In genomic region chr7:27324928-27325327, GRCm38 (mm10) we compare ENCODE assay signal across 19 mouse cellular contexts. TPM values are rescaled to one million over a fixed set of nuclear protein-coding genes. Genes with fewer than 3 reads are reported as not detected.
A peak's percentile ranks its signal among the peaks of the same experiment; 100 is the strongest.
DNase-seq lines count a peak whose midpoint lies in the region; ATAC-seq and TF ChIP-seq lines count a peak whose summit lies in the region.
"Had no signal": no experiment of that assay in that cellular context is flagged by ENCODE, and none has a peak within 500 bp of the region (broad histone marks: within the 10 kb centered on the region; RNA-seq: fewer than 3 reads in every experiment).

No protein-coding gene starts in this region.

- no peak overlapping the region for H3K27ac ChIP-seq in heart, embryonic 12.5 days (ENCODE audit: poor library complexity, severe bottlenecking)
- no peak overlapping the region for H3K27ac ChIP-seq in lung, embryonic 14.5 days (ENCODE audit: low read depth)
- H3K27ac ChIP-seq in ES-E14 (ENCODE audit: insufficient read depth, low read depth, low read length, poor library complexity, severe bottlenecking) = no peak overlapping the region
- H3K27ac ChIP-seq: embryonic facial prominence, embryonic 13.5 days; layer of hippocampus, adult 2 months; macrophage; midbrain, embryonic 12.5 days had no signal

- H3K27me3 ChIP-seq in heart, embryonic 12.5 days (replicated peaks) = peaks cover 88% of the 10 kb centered on the region
- H3K27me3 ChIP-seq in lung, embryonic 14.5 days (ENCODE audit: insufficient read depth, low read length) = peaks cover 32% of the 10 kb centered on the region
- H3K27me3 ChIP-seq in E14TG2a.4 (ENCODE audit: insufficient read depth, low read length) = no peaks in the 10 kb centered on the region

- H3K4me3 ChIP-seq in heart, embryonic 12.5 days = no peak overlapping the region
- no peak overlapping the region; the same call in 1 of the 2 replicates for H3K4me3 ChIP-seq in lung, embryonic 14.5 days (ENCODE audit: low read depth, low read length)
- H3K4me3 ChIP-seq in E14TG2a.4 (replicated peaks; ENCODE audit: low read length) = peak overlapping the region; percentile 85
- H3K4me3 ChIP-seq in ES-E14 (ENCODE audit: insufficient read depth in 1 of 2, low read depth in 1 of 2, low read length in 2 of 2, poor library complexity in 1 of 2, severe bottlenecking in 1 of 2) = peak overlapping the region; percentile 58 to 65; a peak in 3 of 4 replicates

- ATAC-seq in heart, embryonic 12.5 days (ENCODE audit: insufficient number of reproducible peaks, low FRiP score) = no peak
- ATAC-seq in lung, embryonic 14.5 days (ENCODE audit: insufficient read depth) = no peak
- ATAC-seq: activated CD4-positive, CD25-positive, alpha-beta regulatory T cell, adult 4 months had no signal

- peaks cover 22% of the 10 kb centered on the region for H3K4me1 ChIP-seq in heart, embryonic 12.5 days (replicated peaks)
- peaks cover 17% of the 10 kb centered on the region; the same call in 1 of the 2 replicates for H3K4me1 ChIP-seq in lung, embryonic 14.5 days (ENCODE audit: insufficient read depth)
- H3K4me1 ChIP-seq in E14TG2a.4 (replicated peaks; ENCODE audit: low read depth, low read length) (peaks cover 95% of the 10 kb centered on the region), ES-E14 (ENCODE audit: control insufficient read depth in 2 of 2, insufficient read depth in 2 of 2, low read length in 2 of 2, poor library complexity in 1 of 2) (peaks cover 13 to 34% of the 10 kb centered on the region in 2 experiments)

- H3K9me3 ChIP-seq in heart, embryonic 12.5 days (replicated peaks) = no peaks in the 10 kb centered on the region
- no peaks in the 10 kb centered on the region for H3K9me3 ChIP-seq in lung, embryonic 14.5 days (ENCODE audit: low read depth, low read length)
- no peaks in the 10 kb centered on the region for H3K9me3 ChIP-seq in E14TG2a.4 (ENCODE audit: low read length)
- no peaks in the 10 kb centered on the region for H3K9me3 ChIP-seq in ES-E14 (ENCODE audit: control insufficient read depth, insufficient read depth, low read depth, low read length)
- H3K9me3 ChIP-seq: embryonic facial prominence, embryonic 13.5 days; midbrain, embryonic 12.5 days had no signal

- no peak overlapping the region for H3K9ac ChIP-seq in heart, embryonic 12.5 days
- no peak overlapping the region for H3K9ac ChIP-seq in lung, embryonic 14.5 days
- peak overlapping the region; percentile 23; the same call in 1 of the 2 replicates for H3K9ac ChIP-seq in ES-E14 (ENCODE audit: insufficient read depth, low read depth, low read length, poor library complexity, severe bottlenecking)
- H3K9ac ChIP-seq: midbrain, embryonic 12.5 days had no signal

- in situ Hi-C loops in ES-E14 (cut with MboI; ENCODE audit: low sequenced_read_pairs in 2 of 2, unreplicated experiment in 2 of 2) = no loop called here

- DNase-seq in heart, adult 9 months (ENCODE audit: low spot score in 2 of 2) = no peak
- no peak for DNase-seq in lung, embryonic 14.5 days
- no peak for DNase-seq in lung, postnatal 14 days
- DNase-seq in ES-E14 (ENCODE audit: low read depth, low spot score) = no peak
- no peak for DNase-seq in ovary, postnatal 10 days (ENCODE audit: low spot score)
- DNase-seq: layer of hippocampus, postnatal 36 days; lung, adult 18-20 months; right cerebral cortex, adult 18-20 months had no signal

- H3K4me2 ChIP-seq in heart, embryonic 12.5 days = 0 out of 2 replicates have a peak overlapping the region, but pooled peaks have one; percentile 54
- H3K4me2 ChIP-seq in lung, embryonic 14.5 days = peak overlapping the region; percentile 57

- 60% methylated on average over 18 of the region's 20 CpGs for WGBS in heart, embryonic 12.5 days
- 51% methylated on average over 19 of the region's 20 CpGs for WGBS in lung, embryonic 14.5 days

- no peak for TF ChIP-seq CTCF in lung, embryonic 14.5 days (IDR thresholded peaks at IDR 0.05; ENCODE audit: low read depth)
- TF ChIP-seq CTCF in E14TG2a.4 (conservative IDR thresholded peaks at IDR 0.05; ENCODE audit: low read length) = no peak

- peaks cover 44% of the 10 kb centered on the region for H3K36me3 ChIP-seq in heart, embryonic 12.5 days
- H3K36me3 ChIP-seq in lung, embryonic 14.5 days (ENCODE audit: insufficient read depth) = peaks cover 37% of the 10 kb centered on the region
- H3K36me3 ChIP-seq in E14TG2a.4 (ENCODE audit: insufficient read depth, low read length) = peaks cover 77% of the 10 kb centered on the region
- peaks cover 30% of the 10 kb centered on the region for H3K36me3 ChIP-seq in ES-E14 (ENCODE audit: control insufficient read depth, insufficient read depth, low read length, poor library complexity, severe bottlenecking)
- H3K36me3 ChIP-seq: midbrain, embryonic 12.5 days had no signal

TF ChIP-seq in ES-E14, 5 proteins besides CTCF, POLR2A, EP300 and RAD21:
- TF ChIP-seq CHD2 (IDR thresholded peaks at IDR 0.05; ENCODE audit: low read depth, low read length) (no peak), ZC3H11A (IDR thresholded peaks at IDR 0.05; ENCODE audit: borderline replicate concordance, low read depth, low read length) (no peak), ZNF384 (IDR thresholded peaks at IDR 0.05; ENCODE audit: low read depth, low read length) (no peak), MAFK (IDR thresholded peaks at IDR 0.05; ENCODE audit: insufficient read depth, low read depth, low read length) (no peak), HCFC1 (IDR thresholded peaks at IDR 0.05; ENCODE audit: borderline replicate concordance, insufficient read depth, low read length) (no peak)

RNA-seq across cellular contexts. Expression of gene Ltbp4, which starts 12.6 kb away (rescaled TPM):
- polyA plus RNA-seq in heart, embryonic 12.5 days (2016; fragmentation: Nextera tagmentation; extraction: Ambion mirVana) = 53.9 and 57.1 TPM in 2 replicates
- polyA plus RNA-seq in lung, embryonic 14.5 days (2014; fragmentation: Nextera tagmentation; extraction: Ambion mirVana) = 73.5 and 86.0 TPM in 2 replicates
- total RNA-seq in ES-E14 (2012; rRNA removed) = 65.8 and 114 TPM in 2 replicates
- total RNA-seq: granulocyte monocyte progenitor cell, adult 5-6 weeks had no signal
- polyA plus RNA-seq: macrophage had no signal

RNA-seq across cellular contexts. Expression of gene Shkbp1, which starts 30.9 kb away (rescaled TPM):
- 35.4 and 39.4 TPM in 2 replicates for polyA plus RNA-seq in heart, embryonic 12.5 days (2016; fragmentation: Nextera tagmentation; extraction: Ambion mirVana)
- polyA plus RNA-seq in lung, embryonic 14.5 days (2014; fragmentation: Nextera tagmentation; extraction: Ambion mirVana) = 45.1 and 53.5 TPM in 2 replicates
- 28.8 and 45.5 TPM in 2 replicates for total RNA-seq in ES-E14 (2012; rRNA removed)

RNA-seq across cellular contexts. Expression of gene Gm20479, which starts 32.3 kb away (rescaled TPM):
- 1.2 and 1.5 TPM in 2 replicates for polyA plus RNA-seq in heart, embryonic 12.5 days (2016; fragmentation: Nextera tagmentation; extraction: Ambion mirVana)
- 0.73 and 1.6 TPM in 2 replicates for polyA plus RNA-seq in lung, embryonic 14.5 days (2014; fragmentation: Nextera tagmentation; extraction: Ambion mirVana)
- 1.4 and 1.5 TPM in 2 replicates for total RNA-seq in ES-E14 (2012; rRNA removed)
- total RNA-seq: layer of hippocampus, adult 2 months; layer of hippocampus, postnatal 36 days; left cerebral cortex, postnatal 25 days had no signal
- polyA plus RNA-seq: embryonic facial prominence, embryonic 13.5 days; hindbrain, embryonic 16.5 days; intestine, embryonic 16.5 days; macrophage had no signal

Comparison
In these comparisons a context has a peak if more than half of its experiments do, and no peak if none do; other contexts are left out.
1. H3K4me3 ChIP-seq: peak in E14TG2a.4 (single experiment) and ES-E14 (2 of 2); none in heart, embryonic 12.5 days (single experiment) and lung, embryonic 14.5 days (single experiment).